Mouse (Mus musculus) liver, postnatal 0 days (tissue): ENCODE results near the gene Gatad2a. TPM values are rescaled to one million over a fixed set of nuclear protein-coding genes. Genes with fewer than 3 reads are reported as not detected.
"Not testable (repeated sequence)": the region's sequence is repeated elsewhere in the genome, so short reads cannot be mapped to it uniquely, and the experiment has no call there.

Source experiments
- ATAC-seq: fragments of 200-750 bp; cut with Nextera tagmentation; 2 replicates; pipeline ENCODE4 v1.8.0; 2017; ENCODE audit warnings: mild to moderate bottlenecking, moderate library complexity
- DNase-seq: peaks from one replicate; pipeline ENCODE4 v3.0.0-alpha.2; 2016
- H3K27ac ChIP-seq: fragments of 300-500 bp; sonication (generic); 2 replicates; pipeline ENCODE4 v1.5.1; 2014; ENCODE audit warnings: antibody characterized with exemption, moderate library complexity, mild to moderate bottlenecking, low read depth
- H3K27me3 ChIP-seq: fragments of 300-500 bp; sonication (generic); 2 replicates; pipeline ENCODE4 v1.6.1; 2014; ENCODE audit warnings: low read length, control low read depth, mixed read lengths; ENCODE audit not compliant: insufficient read depth
- H3K36me3 ChIP-seq: fragments of 300-500 bp; sonication (generic); replicated peaks from 2 replicates; pipeline ENCODE4 v1.6.1; 2014; ENCODE audit warnings: mild to moderate bottlenecking, control low read depth, low read length, moderate library complexity, mixed read lengths; ENCODE audit not compliant: insufficient read depth
- H3K4me1 ChIP-seq: fragments of 300-500 bp; sonication (generic); 2 replicates; pipeline ENCODE4 v1.6.1; 2014; ENCODE audit warnings: antibody characterized with exemption, mild to moderate bottlenecking, control low read depth; ENCODE audit not compliant: insufficient read depth
- H3K4me2 ChIP-seq: fragments of 300-500 bp; sonication (generic); 2 replicates; pipeline ENCODE4 v1.6.1; 2014; ENCODE audit warnings: low read depth, mild to moderate bottlenecking, low read length, moderate library complexity, mixed read lengths
- H3K4me3 ChIP-seq: fragments of 300-500 bp; sonication (generic); 2 replicates; pipeline ENCODE4 v1.5.1; 2014; ENCODE audit warnings: low read depth, low read length
- H3K9ac ChIP-seq: fragments of 300-500 bp; sonication (generic); replicated peaks from 2 replicates; pipeline ENCODE4 v1.6.1; 2014; ENCODE audit warnings: mild to moderate bottlenecking, moderate library complexity
- H3K9me3 ChIP-seq: fragments of 300-500 bp; sonication (generic); 2 replicates; pipeline ENCODE4 v1.6.1; 2016; ENCODE audit warnings: mild to moderate bottlenecking, control low read depth, low read length, mixed read lengths
- CTCF ChIP-seq: sonication (generic); IDR thresholded peaks from 2 replicates; pipeline ENCODE4 v1.5.1; 2016; ENCODE audit warnings: antibody characterized with exemption, low read depth
- EP300 ChIP-seq: IDR thresholded peaks from 2 replicates; pipeline ENCODE4 v1.6.1; 2016; ENCODE audit warnings: antibody characterized with exemption, low read depth, mild to moderate bottlenecking
- WGBS: fragments of 180-500 bp; shearing (Covaris S2); extraction: QIAGEN DNeasy Blood & Tissue Kit; methylation state at CpG from one replicate; pipeline ENCODE4 v1.1.7; 2014; ENCODE audit not compliant: insufficient replicate concordance; 5-methylcytosine and 5-hydroxymethylcytosine counted together
- polyA plus RNA-seq: library from polyadenylated mRNA; unstranded; fragments of >200 nt; fragmentation: Nextera tagmentation; extraction: Ambion mirVana; gene quantifications from 2 replicates; pipeline ENCODE4 v1.2.1, GENCODE M21; 2015

The Gatad2a gene
- polyA plus RNA-seq, 1 experiment from 2014 or later: 20.7 TPM

DNA sequence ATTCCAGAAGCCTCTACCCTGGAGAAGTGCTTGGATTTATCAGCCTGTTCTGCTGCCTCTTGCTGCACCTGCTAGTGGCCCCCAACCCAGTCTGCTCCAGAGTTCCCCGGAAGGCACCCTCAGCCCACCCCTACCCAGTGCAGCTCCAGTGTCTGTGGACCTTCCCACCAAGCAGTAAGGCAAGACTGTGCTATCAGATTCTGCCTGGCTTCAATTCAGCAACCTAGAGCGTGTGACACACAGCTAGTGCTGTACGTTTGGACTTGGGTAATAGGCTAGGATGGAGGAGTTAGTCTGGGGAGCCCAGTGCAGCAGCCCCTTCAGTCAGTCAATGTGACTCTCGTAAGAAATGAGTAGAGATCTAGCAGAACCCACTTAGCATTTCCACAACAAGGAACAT is 42.0 kb downstream of the Gatad2a start:
- Histone ChIP-seq H3K9me3 (no peaks in the 10 kb centered on the region), H3K9ac (no peak overlapping the region), H3K27me3 (no peaks in the 10 kb centered on the region), H3K4me3 (no peak overlapping the region), H3K4me2 (no peak overlapping the region), H3K27ac (no peak overlapping the region), H3K4me1 (peaks cover 30% of the 10 kb centered on the region), H3K36me3 (no peaks in the 10 kb centered on the region)
- 62% methylated on average over 4 of the region's 4 CpGs for WGBS
- no peak for TF ChIP-seq CTCF
- no peak for TF ChIP-seq EP300
- no peak for ATAC-seq
- no peak for DNase-seq

- Histone ChIP-seq H3K36me3 (peaks cover 4% of the 10 kb centered on the region; the same call in 1 of the 2 replicates), H3K4me3 (no peak overlapping the region), H3K9me3 (no peaks in the 10 kb centered on the region), H3K27me3 (no peaks in the 10 kb centered on the region), H3K4me2 (no peak overlapping the region), H3K9ac (no peak overlapping the region), H3K4me1 (peaks cover 15% of the 10 kb centered on the region), H3K27ac (peak overlapping the region; percentile 57)
- WGBS: 74% methylated on average over 2 of the region's 2 CpGs
- ATAC-seq (peak; percentile 84), DNase-seq (peak; percentile 39)
- TF ChIP-seq EP300 (no peak), CTCF (no peak)
Measured at GRCm38 (mm10) chr8:69950300-69950699, 45.9 kb downstream of the Gatad2a start.

DNA sequence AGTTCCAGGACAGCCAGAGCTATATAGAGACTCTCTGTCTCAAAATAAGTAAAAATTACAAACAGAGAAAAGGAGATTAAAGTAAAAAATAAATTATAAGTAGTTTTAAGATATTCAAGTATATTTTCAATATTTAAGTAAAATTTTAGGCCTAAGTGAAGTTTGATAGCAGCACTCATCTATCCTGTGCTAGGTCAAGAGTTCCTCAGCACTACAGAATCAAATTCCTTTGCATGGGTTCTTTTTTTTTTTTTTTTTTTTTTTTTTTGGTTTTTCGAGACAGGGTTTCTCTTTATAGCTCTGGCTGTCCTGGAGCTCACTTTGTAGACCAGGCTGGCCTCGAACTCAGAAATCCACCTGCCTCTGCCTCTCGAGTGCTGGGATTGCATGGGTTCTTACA is 53.7 kb downstream of the Gatad2a start:
- 83% methylated on average over 2 of the region's 3 CpGs for WGBS
- not testable (repeated sequence) for DNase-seq, ATAC-seq, H3K4me3 ChIP-seq, H3K4me2 ChIP-seq, H3K9me3 ChIP-seq, H3K27ac ChIP-seq, H3K27me3 ChIP-seq, H3K36me3 ChIP-seq, H3K9ac ChIP-seq
- peaks cover 31% of the 10 kb centered on the region for H3K4me1 ChIP-seq

GRCm38 (mm10) chr8:69940386-69940785 is 55.8 kb downstream of the Gatad2a start:
- no peak for TF ChIP-seq EP300
- TF ChIP-seq CTCF: no peak
- ATAC-seq (no peak), DNase-seq (no peak)
- H3K36me3 ChIP-seq: peaks cover 8% of the 10 kb centered on the region
- H3K4me2 ChIP-seq: no peak overlapping the region
- no peaks in the 10 kb centered on the region for H3K9me3 ChIP-seq
- H3K27ac ChIP-seq: no peak overlapping the region
- WGBS: 43% methylated on average over 2 of the region's 2 CpGs
- H3K27me3 ChIP-seq: no peaks in the 10 kb centered on the region
- no peak overlapping the region for H3K4me3 ChIP-seq
- H3K4me1 ChIP-seq: peaks cover 37% of the 10 kb centered on the region
- H3K9ac ChIP-seq: no peak overlapping the region

DNA sequence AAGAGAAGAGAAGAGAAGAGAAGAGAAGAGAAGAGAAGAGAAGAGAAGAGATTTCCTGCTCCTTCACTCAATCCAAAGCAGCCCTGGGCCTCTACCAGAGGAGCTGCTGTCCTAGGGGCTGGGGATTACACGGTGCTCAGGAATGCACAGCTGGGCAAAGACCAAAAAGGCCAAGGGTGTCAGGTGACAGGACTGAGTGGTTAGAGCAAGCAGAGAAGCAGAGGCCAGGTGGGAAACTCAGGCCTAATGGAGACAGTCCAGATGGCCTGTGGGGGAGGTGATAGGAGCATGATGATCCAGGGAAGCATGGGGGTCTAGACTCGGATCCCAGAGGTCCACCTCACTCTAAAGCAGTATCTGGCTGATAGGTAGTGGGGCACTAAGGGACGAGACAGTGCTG is 56.6 kb downstream of the Gatad2a start:
- no peak for DNase-seq

GRCm38 (mm10) chr8:69938245-69938982 is 57.8 kb downstream of the Gatad2a start:
- WGBS: 40% methylated on average over 6 of the region's 6 CpGs
- DNase-seq (no peak), ATAC-seq (no peak)
- H3K4me3 ChIP-seq: no peak overlapping the region
- peaks cover 37% of the 10 kb centered on the region for H3K4me1 ChIP-seq
- TF ChIP-seq CTCF (no peak), EP300 (no peak)
- H3K27ac ChIP-seq: no peak overlapping the region
- peaks cover 19% of the 10 kb centered on the region for H3K36me3 ChIP-seq
- H3K4me2 ChIP-seq: no peak overlapping the region
- no peaks in the 10 kb centered on the region for H3K27me3 ChIP-seq
- no peaks in the 10 kb centered on the region for H3K9me3 ChIP-seq
- no peak overlapping the region for H3K9ac ChIP-seq

More for the DNA sequence above, 56.6 kb downstream of the Gatad2a start:
- H3K36me3 ChIP-seq: peaks cover 14% of the 10 kb centered on the region
- no peaks in the 10 kb centered on the region for H3K27me3 ChIP-seq
- H3K27ac ChIP-seq: no peak overlapping the region
- TF ChIP-seq CTCF: no peak
- TF ChIP-seq EP300: no peak
- H3K4me1 ChIP-seq: peaks cover 37% of the 10 kb centered on the region
- no peak overlapping the region for H3K4me2 ChIP-seq
- no peak overlapping the region for H3K9ac ChIP-seq
- 29% methylated on average over 3 of the region's 3 CpGs for WGBS
- ATAC-seq: peak; percentile 67
- no peaks in the 10 kb centered on the region for H3K9me3 ChIP-seq
- H3K4me3 ChIP-seq: no peak overlapping the region
